Mouse (Mus musculus): ENCODE measurements around the gene Krt13.

DNA sequence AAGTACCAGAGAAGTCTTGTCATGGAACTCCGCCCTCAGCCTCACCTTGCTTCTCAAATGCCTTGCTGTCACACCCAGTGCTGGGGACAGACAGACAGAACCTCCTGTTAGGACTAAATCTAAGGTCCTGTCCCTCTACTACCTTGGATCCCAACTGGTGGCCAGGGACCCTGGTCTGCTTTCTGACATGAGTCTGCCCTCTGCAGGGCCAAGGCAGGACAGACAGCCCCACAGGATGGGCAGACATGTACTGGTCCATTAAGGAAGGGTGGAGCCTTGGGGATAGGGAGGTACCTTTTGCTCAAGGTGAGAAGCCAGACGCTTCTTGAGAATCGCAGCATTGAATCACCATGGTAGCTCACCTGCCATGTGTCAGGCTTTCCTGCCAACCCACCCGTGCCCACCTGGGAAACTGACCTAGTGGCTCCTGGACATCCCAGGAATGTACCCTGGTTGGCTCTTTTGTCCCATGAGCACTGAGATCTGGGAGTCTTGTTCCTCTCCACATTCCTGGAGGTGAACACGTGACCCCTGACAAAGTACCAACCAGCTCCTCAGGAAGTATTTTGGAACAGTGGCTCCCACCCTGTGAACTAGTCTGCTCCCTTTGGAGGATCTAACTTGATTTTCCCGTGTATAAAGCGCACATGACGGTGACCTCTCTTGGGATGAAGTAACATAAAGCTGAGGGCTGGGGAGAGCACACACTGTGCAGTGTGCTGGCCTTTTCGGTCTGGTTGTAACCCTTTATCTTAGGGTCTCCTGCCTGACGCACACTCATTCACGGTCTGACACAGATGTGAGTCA lies 8.2 kb downstream of the Krt13 start:
- TF ChIP-seq POLR2A (IDR thresholded peaks at IDR 0.05; ENCODE audit: insufficient read depth, low read depth, low read length) (no peak), CTCF (IDR thresholded peaks at IDR 0.05; ENCODE audit: insufficient read depth, low read depth, low read length) (no peak)

All from olfactory bulb, adult 2 months (tissue).